Mouse (Mus musculus): Measurements from ENCODE around the gene Srcin1. TPM values are rescaled to one million over a fixed set of nuclear protein-coding genes. Genes with fewer than 3 reads are reported as not detected.

Srcin1 gene
- 100 to 1,000 TPM; 255 to 270 (median 262) TPM for total RNA-seq (2022)

DNA sequence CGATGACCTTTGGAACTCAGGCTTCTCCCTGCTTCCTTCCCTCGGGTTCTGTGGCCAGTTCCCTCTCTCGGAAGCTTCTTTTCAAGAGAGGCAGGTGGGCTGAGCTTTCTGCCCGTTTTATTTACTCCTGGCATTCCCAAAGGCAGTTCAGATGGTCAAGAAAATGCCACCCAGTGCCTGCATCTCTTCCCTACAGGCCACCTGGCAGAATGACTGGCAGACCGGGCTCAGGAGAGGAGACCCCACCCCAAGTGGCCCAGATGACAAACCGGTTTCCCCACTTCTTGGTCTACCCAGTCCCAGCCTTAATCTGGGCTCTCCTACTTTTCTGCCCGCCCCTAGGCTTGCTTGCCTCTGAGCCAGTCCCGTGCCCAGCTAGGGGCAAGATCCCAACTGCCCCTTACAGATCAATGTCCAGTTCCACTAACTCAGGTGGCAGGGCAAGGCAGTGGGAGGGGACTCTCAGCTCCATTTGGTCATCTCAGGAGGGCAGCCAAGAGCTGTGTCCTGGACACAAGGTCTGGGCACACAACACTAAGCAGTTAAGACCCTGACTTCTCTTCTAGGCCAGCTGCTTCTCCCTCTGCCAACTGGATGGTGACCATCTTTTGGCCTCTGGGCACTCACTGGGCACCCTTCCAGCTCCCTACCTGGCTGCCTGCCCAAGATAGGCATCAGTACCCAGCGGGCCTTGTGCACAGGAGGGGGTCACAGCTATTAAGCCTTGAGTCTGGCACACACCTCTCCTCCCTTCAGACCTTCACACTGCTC lies at the start of gene Srcin1:
TSS of gene Srcin1 (minus strand) at position 51 of the 771 bp plus-strand sequence.
- DNase-seq (ENCODE audit: low spot score in 2 of 2), result peak in 1 of 2 experiments; percentile 69

GRCm38 (mm10) chr11:97625551-97625950 lies 49.6 kb upstream of the Srcin1 start:
- no peak for DNase-seq (ENCODE audit: low spot score in 2 of 2)

- DNase-seq (ENCODE audit: low spot score in 2 of 2), result no peak
Observed at GRCm38 (mm10) chr11:97623166-97623565, 47.2 kb upstream of the Srcin1 start.

DNA sequence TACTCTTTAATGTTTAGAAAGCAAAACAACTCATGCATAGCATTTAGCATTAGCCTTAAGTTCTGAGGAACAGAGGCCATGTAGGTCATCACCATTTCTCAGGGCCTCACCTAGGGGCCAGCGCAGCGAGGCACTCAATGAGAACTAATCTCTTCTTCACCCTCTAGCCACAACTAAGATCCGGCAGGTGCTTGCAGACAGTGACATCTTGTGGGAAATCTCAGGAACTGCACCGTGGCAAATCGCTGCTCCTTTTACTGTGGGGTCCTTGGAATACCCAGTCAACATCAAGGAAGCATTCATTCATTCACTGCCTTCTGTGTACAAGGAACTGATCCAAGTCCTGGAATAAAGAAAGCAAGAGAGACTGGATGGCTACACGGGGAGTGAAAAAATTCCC lies 46.5 kb upstream of the Srcin1 start:
- no peak for DNase-seq (ENCODE audit: low spot score in 2 of 2)

- peak in 1 of 2 experiments; percentile 78 for DNase-seq (ENCODE audit: low spot score in 2 of 2)
Observed at GRCm38 (mm10) chr11:97619391-97619795, 43.4 kb upstream of the Srcin1 start.

DNA sequence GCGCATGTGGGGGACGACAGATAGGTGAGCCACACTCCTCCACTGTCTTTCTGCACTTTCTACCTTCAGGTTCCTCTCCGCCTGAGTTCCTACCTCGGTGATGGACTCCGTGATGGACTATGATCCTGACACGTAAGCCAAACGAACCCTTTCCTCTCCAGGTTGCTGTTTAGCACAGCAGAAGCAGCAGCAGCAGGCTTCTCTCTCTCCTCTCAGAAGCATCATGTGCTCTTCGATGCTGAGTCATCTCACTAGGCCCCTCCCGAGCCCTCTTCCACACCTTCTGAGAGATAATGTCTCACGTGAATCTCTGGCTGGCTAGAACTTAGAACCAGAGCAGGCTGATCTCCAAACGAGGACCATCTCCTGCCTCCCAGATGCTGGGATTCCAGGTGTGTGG lies 42.4 kb upstream of the Srcin1 start:
- DNase-seq (ENCODE audit: low spot score in 2 of 2), result no peak

GRCm38 (mm10) chr11:97615276-97615675 lies 39.3 kb upstream of the Srcin1 start:
- DNase-seq (ENCODE audit: low spot score in 2 of 2), result no peak

- DNase-seq (ENCODE audit: low spot score in 2 of 2), result peak; percentile 48 to 93
Observed at GRCm38 (mm10) chr11:97611076-97611475, 35.1 kb upstream of the Srcin1 start.

DNA sequence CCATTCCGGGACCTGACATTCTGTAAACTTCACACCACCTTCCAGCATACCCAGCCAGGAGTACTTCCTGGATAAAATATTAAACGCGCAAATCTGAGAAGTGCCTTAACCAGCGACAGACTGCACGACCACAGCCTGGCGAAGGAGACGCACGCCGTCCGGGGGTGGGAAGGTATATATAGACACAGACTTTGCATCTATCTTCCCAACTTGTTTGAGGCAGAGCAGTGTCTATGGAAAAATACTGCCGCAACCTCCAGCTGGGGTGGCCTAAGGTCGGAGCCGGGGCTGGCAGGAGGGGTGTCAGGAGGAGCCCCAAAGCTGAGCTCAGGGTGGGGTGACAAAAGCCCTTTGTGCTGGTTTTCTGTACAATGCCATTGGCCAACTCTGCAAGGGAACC lies 33.8 kb upstream of the Srcin1 start:
- DNase-seq (ENCODE audit: low spot score in 2 of 2), result peak; percentile 44 to 89

GRCm38 (mm10) chr11:97608933-97609332 lies 32.9 kb upstream of the Srcin1 start:
- peak in 1 of 2 experiments; percentile 49 for DNase-seq (ENCODE audit: low spot score in 2 of 2)

GRCm38 (mm10) chr11:97607056-97607725 lies 31.2 kb upstream of the Srcin1 start:
- DNase-seq (ENCODE audit: low spot score in 2 of 2), result no peak

- no peak for DNase-seq (ENCODE audit: low spot score in 2 of 2)
Observed at GRCm38 (mm10) chr11:97603891-97604290, 27.9 kb upstream of the Srcin1 start.

- DNase-seq (ENCODE audit: low spot score in 2 of 2), result no peak
Observed at GRCm38 (mm10) chr11:97602223-97602622, 26.2 kb upstream of the Srcin1 start.

- DNase-seq (ENCODE audit: low spot score in 2 of 2), result no peak
Observed at GRCm38 (mm10) chr11:97599104-97599503, 23.1 kb upstream of the Srcin1 start.

GRCm38 (mm10) chr11:97597945-97598691 lies 22.1 kb upstream of the Srcin1 start:
- DNase-seq (ENCODE audit: low spot score in 2 of 2), result no peak

GRCm38 (mm10) chr11:97594136-97594535 lies 18.1 kb upstream of the Srcin1 start:
- no peak for DNase-seq (ENCODE audit: low spot score in 2 of 2)

GRCm38 (mm10) chr11:97591910-97592309 lies 15.9 kb upstream of the Srcin1 start:
- DNase-seq (ENCODE audit: low spot score in 2 of 2), result no peak

- DNase-seq (ENCODE audit: low spot score in 2 of 2), result peak in 1 of 2 experiments; percentile 82
Observed at GRCm38 (mm10) chr11:97590227-97590960, 14.4 kb upstream of the Srcin1 start.

DNA sequence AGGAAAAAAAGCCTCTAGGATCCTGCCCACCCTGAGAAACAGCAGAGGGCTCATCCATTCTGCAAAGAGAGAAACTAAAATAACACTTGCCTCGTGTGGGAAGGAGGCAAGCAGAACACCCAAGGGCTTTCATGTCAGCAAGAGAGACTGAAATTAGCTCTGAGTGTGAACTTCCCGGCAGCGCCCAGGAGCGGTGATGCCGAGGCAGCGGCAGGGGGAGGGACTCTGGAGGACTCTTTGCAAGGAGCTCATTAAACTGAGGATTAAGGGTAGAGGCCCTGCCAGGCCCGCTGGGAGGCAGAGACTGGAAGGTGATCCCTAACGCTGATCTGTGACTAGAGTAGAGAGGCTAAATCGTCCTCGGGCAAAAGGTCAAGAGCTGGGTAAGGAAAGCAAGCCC lies 13.2 kb upstream of the Srcin1 start:
- DNase-seq (ENCODE audit: low spot score in 2 of 2), result peak in 1 of 2 experiments; percentile 70

DNA sequence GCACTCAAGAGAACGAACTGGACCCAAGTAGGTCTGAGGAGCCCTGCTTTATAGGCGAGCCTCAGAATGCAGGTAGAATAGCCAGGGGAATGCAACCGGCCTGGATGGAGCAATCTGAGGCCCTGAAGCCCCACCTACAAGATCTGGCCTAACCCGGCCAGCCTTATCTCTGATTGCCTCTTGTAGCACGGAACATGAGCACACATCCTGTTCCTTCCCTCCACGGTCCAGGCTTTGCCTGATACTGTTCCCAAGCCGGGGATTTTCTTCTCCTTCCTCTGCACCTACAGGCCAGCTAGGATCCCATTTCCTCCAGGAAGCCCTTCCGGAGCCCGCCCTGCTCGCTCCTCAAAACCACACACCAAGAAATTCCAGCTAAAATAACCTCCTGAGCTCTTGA lies 9.9 kb upstream of the Srcin1 start:
- no peak for DNase-seq (ENCODE audit: low spot score in 2 of 2)

GRCm38 (mm10) chr11:97584476-97584875 lies 8.5 kb upstream of the Srcin1 start:
- no peak for DNase-seq (ENCODE audit: low spot score in 2 of 2)

All from left cerebral cortex, adult 8-10 months (tissue).